Mouse (Mus musculus) ZHBTc4 (cell line): ENCODE data around the gene Mex3d.

ENCODE experiments used
- DNase-seq: peaks from one replicate; pipeline ENCODE4 v3.0.0-alpha.2; 2011; ENCODE audit warnings: low read depth, low spot score

The Mex3d gene

GRCm38 (mm10) chr10:80387522-80387959, at the start of gene Mex3d:
Gene Mex3d, minus strand, starts transcription at chr10:80387659.
- DNase-seq, result peak; percentile 90

- DNase-seq, result peak; percentile 89
These were observed 48.8 kb upstream of the Mex3d start for GRCm38 (mm10) chr10:80436276-80436675.

GRCm38 (mm10) chr10:80435764-80436163, 48.3 kb upstream of the Mex3d start:
- DNase-seq, result peak; percentile 28

GRCm38 (mm10) chr10:80434823-80435222, 47.4 kb upstream of the Mex3d start:
- no peak for DNase-seq

GRCm38 (mm10) chr10:80434233-80434592, 46.8 kb upstream of the Mex3d start:
- no peak for DNase-seq

- DNase-seq, result peak; percentile 99
These were observed 46.2 kb upstream of the Mex3d start, which contains the start of gene Tcf3 for GRCm38 (mm10) chr10:80433513-80434232. Gene Tcf3, minus strand, starts transcription at chr10:80433647.

- peak; percentile 54 for DNase-seq
These were observed 45.6 kb upstream of the Mex3d start for GRCm38 (mm10) chr10:80432936-80433512.

GRCm38 (mm10) chr10:80432387-80432785, 44.9 kb upstream of the Mex3d start:
- DNase-seq, result no peak

- DNase-seq, result no peak
These were observed 44.3 kb upstream of the Mex3d start for GRCm38 (mm10) chr10:80431570-80432386.

- peak; percentile 55 for DNase-seq
These were observed 43.0 kb upstream of the Mex3d start for GRCm38 (mm10) chr10:80430375-80430980.

- DNase-seq, result no peak
These were observed 42.3 kb upstream of the Mex3d start for GRCm38 (mm10) chr10:80429800-80430199.

- peak; percentile 40 for DNase-seq
These were observed 37.6 kb upstream of the Mex3d start for GRCm38 (mm10) chr10:80425041-80425440.

- DNase-seq, result peak; percentile 90
These were observed 36.1 kb upstream of the Mex3d start for GRCm38 (mm10) chr10:80423562-80423961.

- DNase-seq, result no peak
These were observed 34.4 kb upstream of the Mex3d start for GRCm38 (mm10) chr10:80421651-80422472.

GRCm38 (mm10) chr10:80421208-80421607, 33.7 kb upstream of the Mex3d start:
- DNase-seq, result no peak

GRCm38 (mm10) chr10:80420729-80421128, 33.3 kb upstream of the Mex3d start:
- no peak for DNase-seq

GRCm38 (mm10) chr10:80419419-80419818, 32.0 kb upstream of the Mex3d start:
- no peak for DNase-seq

- DNase-seq, result peak; percentile 71
These were observed 30.9 kb upstream of the Mex3d start for GRCm38 (mm10) chr10:80418311-80418710.

- no peak for DNase-seq
These were observed 30.4 kb upstream of the Mex3d start for GRCm38 (mm10) chr10:80417841-80418240.

- no peak for DNase-seq
These were observed 29.9 kb upstream of the Mex3d start for GRCm38 (mm10) chr10:80417371-80417770.

GRCm38 (mm10) chr10:80415566-80415965, 28.1 kb upstream of the Mex3d start:
- DNase-seq, result no peak
